Mouse (Mus musculus) C2C12 (cell line): ENCODE measurements around the gene Fars2. TPM values are rescaled to one million over a fixed set of nuclear protein-coding genes. Genes with fewer than 3 reads are reported as not detected.

Source experiments
- H3K27me3 ChIP-seq: one replicate; pipeline ENCODE4 v1.6.1; 2011; ENCODE audit not compliant: control insufficient read depth, insufficient read depth, insufficient read length
- H3K36me3 ChIP-seq: one replicate; pipeline ENCODE4 v1.6.1; 2011; ENCODE audit not compliant: control insufficient read depth, insufficient read depth
- H3K4me3 ChIP-seq: one replicate; pipeline ENCODE4 v1.5.1; 2011; ENCODE audit warnings: mild to moderate bottlenecking, control low read depth; ENCODE audit not compliant: poor library complexity, insufficient read depth, severe bottlenecking
- H3K79me2 ChIP-seq: one replicate; pipeline ENCODE4 v1.6.1; 2011; ENCODE audit not compliant: control insufficient read depth, insufficient read depth
- H3K79me3 ChIP-seq: one replicate; pipeline ENCODE4 v1.6.1; 2011; ENCODE audit warnings: low read depth, control low read depth
- H3ac ChIP-seq: one replicate; pipeline ENCODE3; 2011; ENCODE audit warnings: low read depth; ENCODE audit not compliant: control insufficient read depth, insufficient read length
- CEBPB ChIP-seq: IDR thresholded peaks from one replicate; pipeline ENCODE4 v1.6.1; 2011; ENCODE audit warnings: low read depth, mild to moderate bottlenecking, control low read depth, moderate library complexity
- CTCF ChIP-seq: IDR thresholded peaks from one replicate; pipeline ENCODE4 v1.5.1; 2011; ENCODE audit not compliant: control insufficient read depth, insufficient read depth, insufficient read length
- FOSL1 ChIP-seq: IDR thresholded peaks from one replicate; pipeline ENCODE4 v1.8.0; 2011; ENCODE audit warnings: mild to moderate bottlenecking, low read length; ENCODE audit not compliant: poor library complexity, insufficient read depth, severe bottlenecking
- MAX ChIP-seq: IDR thresholded peaks from one replicate; pipeline ENCODE4 v1.6.1; 2011; ENCODE audit warnings: mild to moderate bottlenecking, control low read depth
- MYOD1 ChIP-seq: IDR thresholded peaks from one replicate; pipeline ENCODE4 v1.6.1; 2011; ENCODE audit warnings: low read depth; ENCODE audit not compliant: control insufficient read depth, insufficient read length
- MYOG ChIP-seq: IDR thresholded peaks from one replicate; pipeline ENCODE4 v1.6.1; 2011; ENCODE audit not compliant: control insufficient read depth, insufficient read length; ENCODE audit errors: extremely low read depth
- USF1 ChIP-seq: IDR thresholded peaks from one replicate; pipeline ENCODE4 v1.6.1; 2011; ENCODE audit warnings: low read depth, mild to moderate bottlenecking, control low read depth, moderate library complexity
- polyA plus RNA-seq: library from polyadenylated mRNA; unstranded; fragments of >200 nt; fragmentation: generic; extraction: Trizol; gene quantifications from one replicate; pipeline ENCODE4 v1.2.1, GENCODE M21; 2012; ENCODE audit warnings: missing spikeins

Gene Fars2
- polyA plus RNA-seq, 1 experiment = 25.9 TPM

DNA sequence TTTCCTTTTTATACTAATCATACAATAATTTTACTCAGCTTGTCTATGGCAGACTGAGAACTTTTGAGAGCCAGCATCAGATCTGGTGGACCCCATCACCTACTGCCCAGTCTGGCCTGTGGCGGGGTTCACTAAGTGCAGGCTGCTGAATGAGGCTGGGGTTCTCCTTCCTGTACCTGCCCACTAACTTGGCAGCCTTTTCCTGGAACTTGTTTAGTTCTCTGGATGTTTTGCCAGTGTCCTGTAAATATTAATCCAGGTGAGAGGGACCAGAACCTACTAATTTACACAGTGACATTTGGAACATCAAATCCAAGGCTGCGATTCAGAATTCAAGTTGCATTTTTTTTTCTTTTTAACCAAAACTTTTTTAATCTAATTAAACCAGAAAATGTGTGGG, 367.2 kb downstream of the Fars2 start:
- no peak for TF ChIP-seq FOSL1
- no peak for TF ChIP-seq MYOD1
- no peak for TF ChIP-seq USF1
- no peak for TF ChIP-seq MYOG
- no peak for TF ChIP-seq MAX
- TF ChIP-seq CTCF = no peak
- TF ChIP-seq CEBPB = no peak
- no peaks in the 10 kb centered on the region for H3K36me3 ChIP-seq
- no peaks in the 10 kb centered on the region for H3K79me2 ChIP-seq
- H3K27me3 ChIP-seq = no peaks in the 10 kb centered on the region
- H3K4me3 ChIP-seq = no peak overlapping the region
- no peaks in the 10 kb centered on the region for H3K79me3 ChIP-seq
- no peak overlapping the region for H3ac ChIP-seq

DNA sequence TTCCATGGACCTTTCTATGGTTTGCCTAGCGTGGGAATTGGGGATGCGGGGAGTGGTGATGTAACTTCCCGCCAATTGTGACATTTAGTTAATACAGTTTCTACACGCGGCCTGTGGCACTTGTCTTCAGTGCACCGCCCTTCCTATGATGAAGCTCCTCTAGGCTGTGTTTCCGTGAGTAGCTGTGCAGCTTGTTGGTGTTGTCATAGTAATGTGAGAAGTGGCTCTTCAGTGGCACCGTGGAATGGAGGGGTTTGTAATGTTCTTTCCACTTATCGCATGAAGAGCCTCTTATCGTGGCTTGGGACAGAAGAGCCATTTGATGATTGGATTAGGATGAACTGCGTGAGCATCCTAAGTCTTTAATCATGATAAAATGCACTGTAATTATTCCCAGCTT, 369.5 kb downstream of the Fars2 start:
- no peaks in the 10 kb centered on the region for H3K79me3 ChIP-seq

DNA sequence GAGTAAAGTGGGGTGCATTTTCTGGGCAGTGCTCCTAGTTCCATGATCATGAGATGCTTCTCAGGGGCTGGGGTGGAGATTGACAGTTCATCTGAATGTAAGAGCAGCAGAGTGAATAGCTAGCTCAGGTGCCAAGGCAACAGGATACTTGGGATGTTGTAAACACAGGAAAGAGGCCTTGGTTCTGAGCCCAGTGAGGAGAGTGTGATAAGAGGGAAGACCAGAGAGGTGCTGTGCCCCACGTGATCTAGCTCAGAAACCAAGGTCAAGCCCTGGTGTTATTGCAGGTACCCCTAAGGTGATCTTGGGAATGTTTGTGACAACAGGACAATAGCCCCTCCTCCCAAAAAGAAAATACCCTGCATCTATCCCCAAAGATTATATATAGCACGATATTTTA, 372.2 kb downstream of the Fars2 start:
- no peak overlapping the region for H3ac ChIP-seq
- H3K36me3 ChIP-seq = no peaks in the 10 kb centered on the region
- no peak for TF ChIP-seq CEBPB
- TF ChIP-seq FOSL1 = no peak
- TF ChIP-seq CTCF = no peak
- TF ChIP-seq MAX = no peak
- no peak for TF ChIP-seq MYOD1
- TF ChIP-seq MYOG = no peak
- no peak for TF ChIP-seq USF1
- H3K79me3 ChIP-seq = no peaks in the 10 kb centered on the region
- no peaks in the 10 kb centered on the region for H3K79me2 ChIP-seq
- no peaks in the 10 kb centered on the region for H3K27me3 ChIP-seq
- no peak overlapping the region for H3K4me3 ChIP-seq

More for the DNA sequence above, 369.5 kb downstream of the Fars2 start:
- H3K36me3 ChIP-seq = no peaks in the 10 kb centered on the region
- H3K79me2 ChIP-seq = no peaks in the 10 kb centered on the region
- no peak overlapping the region for H3ac ChIP-seq
- TF ChIP-seq FOSL1 (no peak), CTCF (no peak), USF1 (no peak), MYOD1 (no peak), MAX (no peak), MYOG (no peak), CEBPB (no peak)
- H3K4me3 ChIP-seq = no peak overlapping the region
- no peaks in the 10 kb centered on the region for H3K27me3 ChIP-seq

DNA sequence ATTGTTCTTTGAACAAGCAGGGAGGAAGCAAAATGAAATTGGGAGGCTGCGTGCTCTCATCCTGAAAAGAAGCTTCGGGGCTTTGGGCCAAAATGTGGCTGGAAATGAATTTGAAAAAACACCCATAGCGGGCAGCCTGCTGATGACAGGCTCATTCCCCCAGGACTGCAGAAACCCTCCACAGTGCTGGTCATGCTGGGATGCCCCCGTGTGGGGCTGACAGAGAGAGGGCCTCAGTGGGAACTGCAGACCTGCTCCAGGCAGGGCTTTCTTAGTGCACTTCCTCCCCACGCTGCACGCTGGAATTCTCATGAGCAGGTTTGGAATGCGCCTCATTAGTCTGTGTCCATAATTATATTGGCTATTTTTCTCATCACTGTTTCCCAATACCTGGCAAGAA, 373.4 kb downstream of the Fars2 start:
- no peaks in the 10 kb centered on the region for H3K36me3 ChIP-seq
- TF ChIP-seq FOSL1 (no peak), MAX (no peak), CEBPB (no peak), MYOG (no peak), CTCF (no peak), USF1 (no peak), MYOD1 (no peak)

DNA sequence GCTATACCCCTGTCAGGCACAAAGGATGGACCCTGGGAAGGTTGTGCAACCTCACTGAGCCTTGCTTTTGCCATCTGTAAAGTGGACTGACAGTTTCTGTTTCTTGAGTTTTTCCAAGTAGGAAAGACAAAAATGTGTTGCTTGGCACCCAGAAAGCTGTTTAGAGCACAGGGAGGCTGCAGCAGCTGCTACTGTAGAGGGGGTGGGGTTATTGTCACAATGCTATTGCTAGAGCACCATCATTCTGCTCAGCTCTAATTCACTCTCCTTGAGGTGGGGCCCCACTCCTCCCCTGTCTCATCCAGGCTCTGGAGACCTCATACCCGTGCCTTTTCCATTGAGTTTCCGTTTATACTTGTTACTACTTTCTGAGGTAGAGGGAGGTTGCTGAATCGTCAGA, 375.2 kb downstream of the Fars2 start:
- no peak overlapping the region for H3ac ChIP-seq
- H3K79me3 ChIP-seq = no peaks in the 10 kb centered on the region
- no peaks in the 10 kb centered on the region for H3K79me2 ChIP-seq
- H3K4me3 ChIP-seq = no peak overlapping the region
- no peak for TF ChIP-seq MAX
- no peak for TF ChIP-seq MYOD1
- no peak for TF ChIP-seq MYOG
- no peak for TF ChIP-seq CTCF
- no peak for TF ChIP-seq FOSL1
- no peak for TF ChIP-seq USF1
- TF ChIP-seq CEBPB = no peak
- no peaks in the 10 kb centered on the region for H3K36me3 ChIP-seq
- H3K27me3 ChIP-seq = no peaks in the 10 kb centered on the region

More for the DNA sequence above, 373.4 kb downstream of the Fars2 start:
- H3K4me3 ChIP-seq = no peak overlapping the region
- no peaks in the 10 kb centered on the region for H3K27me3 ChIP-seq
- no peaks in the 10 kb centered on the region for H3K79me3 ChIP-seq
- H3K79me2 ChIP-seq = no peaks in the 10 kb centered on the region
- no peak overlapping the region for H3ac ChIP-seq

DNA sequence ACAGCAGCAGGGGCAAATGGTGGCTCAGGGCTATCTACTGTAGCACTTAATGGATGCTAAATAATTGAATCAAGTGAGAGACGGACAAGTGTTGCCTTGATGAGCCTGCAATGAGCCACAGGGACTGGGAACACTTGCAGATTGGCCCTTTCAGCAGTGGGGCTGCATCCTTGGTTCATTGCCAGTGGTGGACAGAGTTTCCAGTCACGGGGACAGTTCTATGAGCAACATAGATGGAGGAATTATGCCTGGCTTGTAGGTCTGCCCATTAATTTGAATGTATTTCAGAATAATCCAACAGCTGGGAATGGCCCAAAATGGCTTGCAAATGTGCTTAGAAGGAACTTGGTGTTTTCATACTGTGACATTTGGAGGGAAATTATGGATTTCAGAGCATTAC, 376.1 kb downstream of the Fars2 start:
- TF ChIP-seq MYOG (no peak), FOSL1 (no peak), CTCF (no peak), MYOD1 (no peak), CEBPB (no peak), USF1 (no peak), MAX (no peak)
- Histone ChIP-seq H3ac (no peak overlapping the region), H3K79me3 (no peaks in the 10 kb centered on the region), H3K36me3 (no peaks in the 10 kb centered on the region), H3K4me3 (no peak overlapping the region), H3K27me3 (no peaks in the 10 kb centered on the region), H3K79me2 (no peaks in the 10 kb centered on the region)
